Mouse (Mus musculus): Measurements from ENCODE around the gene Fbp1.
A peak's percentile ranks its signal among the peaks of the same experiment; 100 is the strongest.
"Not testable (repeated sequence)": the region's sequence is repeated elsewhere in the genome, so short reads cannot be mapped to it uniquely, and the experiment has no call there.

Gene Fbp1

GRCm38 (mm10) chr13:62887712-62888441 is at the start of gene Fbp1:
Fbp1 (minus strand) TSS chr13:62888282.
- no peak for DNase-seq (ENCODE audit: low read depth)

DNA sequence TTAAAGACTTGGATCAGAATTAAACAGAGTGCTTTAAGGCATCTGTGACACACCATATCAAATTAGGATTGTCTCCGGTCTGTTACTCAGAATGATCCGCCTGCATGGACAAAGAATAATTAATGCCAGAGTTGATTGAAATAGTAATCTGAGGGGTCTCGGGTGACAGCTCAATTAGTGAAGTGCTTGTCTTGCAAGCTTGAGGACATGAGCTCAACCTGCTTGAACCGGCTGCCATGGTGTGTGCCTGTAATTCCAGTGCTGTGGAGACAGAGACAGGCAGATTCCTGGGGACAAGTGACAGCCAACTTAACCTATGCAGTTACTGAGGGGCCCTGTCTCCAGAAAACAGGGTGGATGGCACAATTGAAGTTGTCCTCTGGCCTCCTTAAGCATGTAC is 44.4 kb upstream of the Fbp1 start:
- DNase-seq (ENCODE audit: low read depth): no peak

GRCm38 (mm10) chr13:62929766-62930389 is 41.8 kb upstream of the Fbp1 start:
- DNase-seq (ENCODE audit: low read depth): no peak

GRCm38 (mm10) chr13:62929144-62929543 is 41.1 kb upstream of the Fbp1 start:
- not testable (repeated sequence) for DNase-seq (ENCODE audit: low read depth)

GRCm38 (mm10) chr13:62927470-62927869 is 39.4 kb upstream of the Fbp1 start:
- DNase-seq (ENCODE audit: low read depth): no peak

GRCm38 (mm10) chr13:62926479-62926878 is 38.4 kb upstream of the Fbp1 start:
- DNase-seq (ENCODE audit: low read depth): peak; percentile 70

- no peak for DNase-seq (ENCODE audit: low read depth)
These were observed 35.1 kb upstream of the Fbp1 start for GRCm38 (mm10) chr13:62923182-62923581.

DNA sequence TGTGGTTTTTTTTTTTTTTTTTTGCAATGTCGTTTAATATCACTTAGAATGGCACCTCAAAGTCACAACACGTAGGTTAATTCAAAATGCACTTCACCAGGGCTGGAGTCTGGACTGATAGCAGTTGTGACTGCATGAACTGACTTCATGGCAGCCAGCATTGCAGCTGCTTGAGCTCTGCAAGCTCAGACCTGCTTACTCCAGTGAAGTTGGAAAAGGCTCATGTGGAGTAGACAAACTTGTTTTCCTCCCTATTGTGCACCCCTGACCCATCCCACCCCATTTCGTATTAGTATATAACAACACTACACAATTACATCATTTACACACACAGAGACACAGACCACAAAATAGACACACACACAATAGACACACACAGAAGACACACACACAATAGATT is 34.6 kb upstream of the Fbp1 start:
- no peak for DNase-seq (ENCODE audit: low read depth)

GRCm38 (mm10) chr13:62919647-62920341 is 31.7 kb upstream of the Fbp1 start:
- DNase-seq (ENCODE audit: low read depth): peak; percentile 89

GRCm38 (mm10) chr13:62917416-62918110 is 29.5 kb upstream of the Fbp1 start:
- DNase-seq (ENCODE audit: low read depth): no peak

GRCm38 (mm10) chr13:62916675-62917074 is 28.6 kb upstream of the Fbp1 start:
- peak; percentile 4 for DNase-seq (ENCODE audit: low read depth)

GRCm38 (mm10) chr13:62911575-62911974 is 23.5 kb upstream of the Fbp1 start:
- no peak for DNase-seq (ENCODE audit: low read depth)

DNA sequence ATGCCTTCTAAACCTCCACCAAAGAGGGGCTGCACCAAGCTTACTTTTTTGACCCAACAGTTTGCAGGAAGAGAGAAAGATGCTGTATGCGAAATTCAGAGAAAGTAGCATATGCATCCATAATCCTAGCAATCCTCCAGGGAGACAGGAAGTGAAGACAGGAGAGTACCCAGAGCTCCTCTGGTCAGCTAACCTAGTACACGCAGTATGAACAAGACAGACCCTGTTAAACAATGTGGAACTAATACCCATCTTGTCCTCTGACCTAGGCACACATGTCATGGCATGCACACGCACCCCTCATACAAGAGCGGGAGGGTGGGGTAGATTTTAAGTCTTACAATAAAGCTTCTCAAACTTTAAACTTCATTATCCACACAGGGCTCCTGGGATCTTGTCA is 22.1 kb upstream of the Fbp1 start:
- no peak for DNase-seq (ENCODE audit: low read depth)

DNA sequence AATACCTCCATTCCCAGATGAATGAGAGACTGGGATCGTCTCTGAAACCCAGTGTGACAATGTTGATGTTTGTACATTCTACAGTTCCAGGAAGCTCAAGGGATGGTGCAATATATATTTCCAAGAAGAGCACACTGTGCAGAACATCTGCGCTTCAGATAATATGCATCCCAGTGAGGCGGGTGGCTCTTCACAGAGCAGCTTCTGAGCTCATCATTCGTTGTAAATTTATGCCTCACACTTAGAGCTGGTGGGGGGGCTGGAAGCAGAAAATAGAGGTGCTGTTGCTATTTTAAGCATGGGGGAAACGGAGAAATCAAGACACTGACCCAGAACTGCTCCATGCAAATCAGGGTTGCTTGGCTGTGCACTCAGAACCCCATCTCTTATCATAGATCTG is 21.7 kb upstream of the Fbp1 start:
- DNase-seq (ENCODE audit: low read depth): no peak

DNA sequence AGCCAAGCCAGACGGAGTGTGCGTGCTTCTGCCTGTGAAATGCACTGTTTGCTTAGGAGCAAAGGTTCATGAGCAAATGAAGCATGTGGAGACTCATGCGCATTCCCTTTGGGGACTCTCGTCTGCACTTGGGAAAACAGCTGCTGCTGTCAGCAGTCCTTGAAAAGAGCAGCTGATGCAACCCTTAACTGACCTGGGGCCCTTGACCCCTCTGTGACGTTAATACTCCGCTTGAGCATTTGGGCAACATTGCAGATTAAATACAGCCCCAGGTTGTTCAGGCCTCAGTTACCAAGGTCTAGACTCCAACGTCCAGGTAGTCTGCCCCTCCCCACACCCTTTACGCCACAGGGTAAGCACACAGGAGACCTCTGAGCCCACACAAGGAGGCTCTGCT is 20.1 kb upstream of the Fbp1 start:
- no peak for DNase-seq (ENCODE audit: low read depth)

GRCm38 (mm10) chr13:62907527-62908162 is 19.6 kb upstream of the Fbp1 start:
- no peak for DNase-seq (ENCODE audit: low read depth)

DNA sequence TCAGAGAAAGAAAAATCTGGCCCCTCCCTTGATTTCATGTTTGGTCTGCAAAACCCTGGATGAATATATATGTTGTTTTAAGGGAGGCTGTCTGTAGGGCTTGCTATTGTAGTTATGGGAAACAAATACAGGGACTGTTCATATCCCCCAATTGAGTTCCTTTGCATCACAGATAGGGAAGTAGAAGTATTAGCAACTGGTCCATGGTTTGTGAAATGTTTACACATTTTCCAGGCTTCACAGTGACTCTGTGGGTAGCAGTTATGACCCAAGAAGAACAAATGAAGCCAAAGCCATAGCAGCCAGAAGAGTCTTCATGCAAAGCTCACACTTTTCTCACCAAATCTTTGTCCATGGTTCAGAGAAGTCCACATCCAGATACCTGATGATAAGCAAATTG is 13.1 kb upstream of the Fbp1 start:
- no peak for DNase-seq (ENCODE audit: low read depth)

DNA sequence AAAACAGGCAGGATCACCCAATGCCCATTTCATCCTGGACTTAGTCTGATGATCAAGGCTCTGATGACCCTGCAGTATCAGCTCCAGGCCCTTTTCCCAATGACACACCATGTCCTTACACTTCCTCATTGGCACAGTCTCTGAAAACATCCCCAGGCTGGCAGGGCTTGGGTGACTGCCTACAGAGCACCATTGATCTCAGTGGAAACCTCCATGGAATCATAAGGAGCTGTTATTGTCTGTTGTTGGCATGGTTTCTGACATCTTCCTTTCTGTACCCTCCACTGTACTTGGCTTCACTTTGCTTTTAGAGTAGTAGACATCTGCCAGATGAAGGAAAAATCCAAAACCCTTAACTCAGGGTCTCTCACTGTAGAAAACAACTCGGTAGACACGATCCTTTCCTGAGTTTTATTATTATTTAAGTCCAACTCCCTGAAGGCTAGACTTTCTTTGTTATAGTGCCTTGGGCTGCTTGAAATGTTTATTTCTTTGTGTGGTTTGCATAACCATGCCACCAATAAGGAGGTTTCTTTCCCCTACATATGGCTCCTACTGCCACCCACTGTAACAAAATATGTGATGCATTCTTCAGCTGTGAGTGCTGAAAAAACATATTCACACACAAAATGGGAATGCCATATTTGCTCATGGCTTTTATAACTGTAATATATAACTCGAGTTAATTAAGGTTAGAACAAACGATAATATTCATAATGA is 10.0 kb upstream of the Fbp1 start:
- DNase-seq (ENCODE audit: low read depth): no peak

- no peak for DNase-seq (ENCODE audit: low read depth)
These were observed 5.2 kb upstream of the Fbp1 start for GRCm38 (mm10) chr13:62893044-62893842.

- no peak for DNase-seq (ENCODE audit: low read depth)
These were observed 1.2 kb upstream of the Fbp1 start for GRCm38 (mm10) chr13:62889311-62889710.

DNA sequence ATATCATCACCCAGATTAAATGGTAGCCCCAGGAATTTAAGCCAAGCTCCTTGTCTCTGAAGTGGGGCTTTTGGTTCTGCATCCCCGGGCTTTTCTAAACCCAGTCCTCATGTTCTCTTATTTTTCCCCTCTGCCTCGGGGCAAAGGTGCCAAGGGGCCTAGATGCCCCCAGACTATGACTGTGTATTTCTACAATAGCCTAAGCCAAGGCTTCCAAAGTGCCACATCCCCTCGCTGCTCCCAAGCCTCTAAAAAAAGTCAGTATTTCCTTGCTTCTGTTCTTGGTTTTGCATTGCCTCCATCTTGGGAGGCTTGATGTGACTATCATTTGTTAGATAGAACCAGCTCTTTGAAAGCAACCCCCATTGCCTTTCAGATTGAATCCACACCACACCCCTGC is 3.5 kb downstream of the Fbp1 start:
- DNase-seq (ENCODE audit: low read depth): no peak

Data from NIH3T3 (cell line).